Mouse (Mus musculus) midbrain, embryonic 10.5 days (tissue): ENCODE measurements around the gene Cnih4. TPM values are rescaled to one million over a fixed set of nuclear protein-coding genes. Genes with fewer than 3 reads are reported as not detected.

Experiments
- DNase-seq: peaks from one replicate; pipeline ENCODE4 v3.0.0-alpha.2; 2017; ENCODE audit warnings: low spot score
- H3K27ac ChIP-seq: fragments of 300-500 bp; sonication (generic); replicated peaks from 2 replicates; pipeline ENCODE4 v1.5.1; 2016; ENCODE audit warnings: mild to moderate bottlenecking
- H3K27me3 ChIP-seq: fragments of 300-500 bp; sonication (generic); 2 replicates; pipeline ENCODE4 v1.6.1; 2016; ENCODE audit warnings: low read depth, mild to moderate bottlenecking; ENCODE audit not compliant: poor library complexity, severe bottlenecking
- H3K36me3 ChIP-seq: fragments of 300-500 bp; sonication (generic); 2 replicates; pipeline ENCODE4 v1.6.1; 2016; ENCODE audit warnings: mild to moderate bottlenecking, moderate library complexity
- H3K4me1 ChIP-seq: fragments of 300-500 bp; sonication (generic); 2 replicates; pipeline ENCODE4 v1.6.1; 2016
- H3K4me3 ChIP-seq: fragments of 300-500 bp; sonication (generic); 2 replicates; pipeline ENCODE4 v1.5.1; 2016; ENCODE audit warnings: mild to moderate bottlenecking, moderate library complexity
- H3K9me3 ChIP-seq: fragments of 300-500 bp; sonication (generic); replicated peaks from 2 replicates; pipeline ENCODE4 v1.6.1; 2016; ENCODE audit warnings: mild to moderate bottlenecking
- WGBS: fragments of 180-500 bp; shearing (Covaris S2); methylation state at CpG from one replicate; pipeline ENCODE4 v1.1.7; 2016; 5-methylcytosine and 5-hydroxymethylcytosine counted together
- polyA plus RNA-seq: library from polyadenylated mRNA; unstranded; fragments of >200 nt; fragmentation: Nextera tagmentation; extraction: Ambion mirVana; gene quantifications from 2 replicates; pipeline ENCODE4 v1.2.1, GENCODE M21; 2016

Gene Cnih4
- polyA plus RNA-seq, 1 experiment from 2014 or later = 133 TPM

DNA sequence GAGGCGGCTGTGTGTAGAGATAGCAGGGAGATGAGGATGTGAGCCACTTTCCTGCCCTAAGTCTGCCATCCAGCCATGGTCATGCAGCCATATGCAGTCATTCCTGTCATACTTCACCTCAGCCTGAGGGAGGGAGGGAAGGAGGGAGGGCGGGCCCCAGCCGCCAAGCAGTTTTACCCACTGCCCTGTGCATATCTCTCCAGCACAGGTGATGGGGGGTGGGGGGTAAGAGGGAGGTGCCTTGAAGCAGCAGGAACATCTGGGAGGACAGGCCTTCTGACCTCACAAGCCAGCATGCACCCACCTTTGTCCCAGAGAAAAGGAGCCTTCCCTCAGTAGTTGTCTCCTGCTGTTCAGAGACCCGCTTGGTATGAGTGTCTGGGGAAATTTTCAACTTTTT is 71.8 kb downstream of the Cnih4 start:
- DNase-seq = no peak
- Histone ChIP-seq H3K4me1 (peaks cover 23% of the 10 kb centered on the region), H3K36me3 (no peaks in the 10 kb centered on the region), H3K27ac (no peak overlapping the region), H3K9me3 (no peaks in the 10 kb centered on the region), H3K27me3 (no peaks in the 10 kb centered on the region), H3K4me3 (no peak overlapping the region)
- WGBS = 66% methylated on average over 4 of the region's 4 CpGs

Other genes starting within 250 kb of the Cnih4 start
- gene Pycr2, start 240.4 kb upstream of the Cnih4 start, polyA plus RNA-seq = 134 and 144 TPM in 2 replicates
- gene Lefty1, start 209.7 kb upstream of the Cnih4 start, polyA plus RNA-seq = 0.60 and 0.67 TPM in 2 replicates
- gene Tmem63a, start 202.3 kb upstream of the Cnih4 start, polyA plus RNA-seq = 2.2 and 3.6 TPM in 2 replicates
- gene Ephx1, start 123.8 kb upstream of the Cnih4 start, polyA plus RNA-seq = 0.86 and 0.94 TPM in 2 replicates
- not detected in 2 replicates for gene 9130409I23Rik, start 93.5 kb upstream of the Cnih4 start, polyA plus RNA-seq
- 42.6 and 43.2 TPM in 2 replicates for gene Nvl, start 489 bp upstream of the Cnih4 start, polyA plus RNA-seq
- 29.8 and 33.8 TPM in 2 replicates for gene Wdr26, start 67.3 kb downstream of the Cnih4 start, polyA plus RNA-seq
- 0.60 and 1.1 TPM in 2 replicates for gene Cnih3, start 207.9 kb downstream of the Cnih4 start, polyA plus RNA-seq